Mouse (Mus musculus) CH12.LX (cell line): Measurements from ENCODE around the gene Pithd1. TPM values are rescaled to one million over a fixed set of nuclear protein-coding genes. Genes with fewer than 3 reads are reported as not detected.
A peak's percentile ranks its signal among the peaks of the same experiment; 100 is the strongest.

Experiments used
- DNase-seq: peaks from one replicate; pipeline ENCODE4 v3.0.0-alpha.2; 2013; ENCODE audit errors: extremely low read depth
- H3K27ac ChIP-seq: 2 replicates; pipeline ENCODE4 v1.5.1; 2012; ENCODE audit warnings: low read depth, mild to moderate bottlenecking, control low read depth, moderate library complexity; ENCODE audit not compliant: insufficient read depth
- H3K27me3 ChIP-seq: replicated peaks from 2 replicates; pipeline ENCODE3; 2012; ENCODE audit warnings: inconsistent platforms
- H3K36me3 ChIP-seq, 2 experiments: replicated peaks in 1 of 2; 2 replicates each; pipeline versions ENCODE3 to v1.6.1; 2012; ENCODE audit warnings: inconsistent platforms in 1 of 2, low read length in 1 of 2, mild to moderate bottlenecking in 1 of 2, mixed read lengths in 1 of 2, moderate library complexity in 1 of 2; ENCODE audit not compliant: control insufficient read depth in 1 of 2, insufficient read depth in 1 of 2
- H3K4me1 ChIP-seq, 2 experiments: 2 replicates each; pipeline ENCODE4 v1.6.1; 2012; ENCODE audit warnings: inconsistent platforms in 1 of 2, moderate library complexity in 1 of 2; ENCODE audit not compliant: insufficient read depth in 2 of 2, control insufficient read depth in 1 of 2
- H3K4me2 ChIP-seq: 2 replicates; pipeline ENCODE4 v1.6.1; 2012; ENCODE audit warnings: low read depth, mild to moderate bottlenecking, control low read depth; ENCODE audit not compliant: poor library complexity, insufficient read depth, severe bottlenecking
- H3K4me3 ChIP-seq, 3 experiments: fragments of 150-350 bp in 1 of 3; sonication (generic) in 1 of 3; replicated peaks in 1 of 3; 2 replicates each; pipeline versions ENCODE3 to v1.5.1; 2011 to 2012; ENCODE audit warnings: low read depth in 2 of 3, low read length in 2 of 3, mild to moderate bottlenecking in 2 of 3, moderate library complexity in 2 of 3, control low read depth in 1 of 3, improper control_type of control experiment in 1 of 3, inconsistent platforms in 1 of 3, mixed read lengths in 1 of 3; ENCODE audit not compliant: poor library complexity in 1 of 3
- H3K79me2 ChIP-seq: replicated peaks from 2 replicates; pipeline ENCODE4 v1.6.1; 2012; ENCODE audit warnings: mild to moderate bottlenecking, moderate library complexity; ENCODE audit not compliant: control insufficient read depth, poor library complexity, insufficient read depth, severe bottlenecking; ENCODE audit errors: extremely low read depth
- H3K9ac ChIP-seq: 2 replicates; pipeline ENCODE4 v1.6.1; 2012; ENCODE audit warnings: low read depth, mild to moderate bottlenecking, control low read depth, moderate library complexity; ENCODE audit not compliant: insufficient read depth
- H3K9me3 ChIP-seq: replicated peaks from 2 replicates; pipeline ENCODE3; 2012; ENCODE audit warnings: low read length, inconsistent platforms, mixed read lengths
- CHD1 ChIP-seq: IDR thresholded peaks from 2 replicates; pipeline ENCODE4 v1.6.1; 2012; ENCODE audit warnings: low read depth, low read length, improper control_type of control experiment, inconsistent platforms
- CHD2 ChIP-seq: IDR thresholded peaks from 2 replicates; pipeline ENCODE4 v1.6.1; 2011; ENCODE audit warnings: low read length, improper control_type of control experiment
- CTCF ChIP-seq, 2 experiments: IDR thresholded peaks in 1 of 2; conservative IDR thresholded peaks in 1 of 2; 2 replicates each; pipeline ENCODE4 v1.5.1; 2011 to 2012; ENCODE audit warnings: low read depth in 2 of 2, low read length in 2 of 2, improper control_type of control experiment in 1 of 2, inconsistent platforms in 1 of 2, mild to moderate bottlenecking in 1 of 2, moderate library complexity in 1 of 2
- E2F4 ChIP-seq: IDR thresholded peaks from 2 replicates; pipeline ENCODE4 v1.6.1; 2011; ENCODE audit warnings: low read depth, low read length, improper control_type of control experiment; ENCODE audit not compliant: insufficient replicate concordance
- ELF1 ChIP-seq: IDR thresholded peaks from 2 replicates; pipeline ENCODE4 v1.6.1; 2014; ENCODE audit warnings: low read depth, mild to moderate bottlenecking, inconsistent platforms, low read length, improper control_type of control experiment
- EP300 ChIP-seq: IDR thresholded peaks from 2 replicates; pipeline ENCODE4 v1.6.1; 2011; ENCODE audit warnings: low read length, improper control_type of control experiment
- GABPA ChIP-seq: IDR thresholded peaks from 2 replicates; pipeline ENCODE4 v1.6.1; 2012; ENCODE audit warnings: low read depth, low read length, improper control_type of control experiment, inconsistent platforms; ENCODE audit not compliant: insufficient replicate concordance
- HCFC1 ChIP-seq: IDR thresholded peaks from 2 replicates; pipeline ENCODE4 v1.6.1; 2012; ENCODE audit warnings: low read depth, mild to moderate bottlenecking, inconsistent platforms, low read length, improper control_type of control experiment
- IRF4 ChIP-seq: IDR thresholded peaks from 2 replicates; pipeline ENCODE4 v1.6.1; 2014; ENCODE audit warnings: low read depth, mild to moderate bottlenecking, inconsistent platforms, low read length, improper control_type of control experiment
- JUN ChIP-seq: IDR thresholded peaks from 2 replicates; pipeline ENCODE4 v1.6.1; 2011; ENCODE audit warnings: low read depth, mild to moderate bottlenecking, low read length, improper control_type of control experiment, moderate library complexity; ENCODE audit not compliant: insufficient read depth
- JUND ChIP-seq: conservative IDR thresholded peaks from 2 replicates; pipeline ENCODE4 v1.6.1; 2011; ENCODE audit warnings: low read depth, low read length, improper control_type of control experiment
- KAT2A ChIP-seq: IDR thresholded peaks from 2 replicates; pipeline ENCODE4 v1.6.1; 2012; ENCODE audit warnings: low read length, improper control_type of control experiment, inconsistent platforms; ENCODE audit not compliant: insufficient replicate concordance
- MAFK ChIP-seq: IDR thresholded peaks from 2 replicates; pipeline ENCODE4 v1.6.1; 2011; ENCODE audit warnings: low read length, improper control_type of control experiment; ENCODE audit not compliant: insufficient replicate concordance
- MAX ChIP-seq: IDR thresholded peaks from 2 replicates; pipeline ENCODE4 v1.6.1; 2011; ENCODE audit warnings: low read length, improper control_type of control experiment
- MAZ ChIP-seq: IDR thresholded peaks from 2 replicates; pipeline ENCODE4 v1.6.1; 2012; ENCODE audit warnings: low read depth, mild to moderate bottlenecking, inconsistent platforms, low read length, improper control_type of control experiment, moderate library complexity
- MEF2A ChIP-seq: IDR thresholded peaks from 2 replicates; pipeline ENCODE4 v1.6.1; 2014; ENCODE audit warnings: low read depth, mild to moderate bottlenecking, inconsistent platforms, low read length, improper control_type of control experiment, borderline replicate concordance
- MYC ChIP-seq: IDR thresholded peaks from 2 replicates; pipeline ENCODE4 v1.6.1; 2011; ENCODE audit warnings: low read depth, mild to moderate bottlenecking, improper control_type of control experiment, low read length
- NELFE ChIP-seq: IDR thresholded peaks from 2 replicates; pipeline ENCODE4 v1.6.1; 2011; ENCODE audit warnings: low read depth, low read length, improper control_type of control experiment
- NRF1 ChIP-seq: IDR thresholded peaks from 2 replicates; pipeline ENCODE4 v1.6.1; 2014; ENCODE audit warnings: low read depth, mild to moderate bottlenecking, inconsistent platforms, low read length, improper control_type of control experiment, moderate library complexity
- POLR2A ChIP-seq: IDR thresholded peaks from 2 replicates; pipeline ENCODE4 v1.6.1; 2011; ENCODE audit warnings: low read depth, mild to moderate bottlenecking, improper control_type of control experiment, low read length
- POLR2AphosphoS2 ChIP-seq: IDR thresholded peaks from 2 replicates; pipeline ENCODE4 v1.6.1; 2011; ENCODE audit warnings: low read depth, low read length, improper control_type of control experiment
- RAD21 ChIP-seq: IDR thresholded peaks from 2 replicates; pipeline ENCODE4 v1.6.1; 2011; ENCODE audit warnings: low read depth, mild to moderate bottlenecking, low read length, improper control_type of control experiment, moderate library complexity
- SIN3A ChIP-seq: IDR thresholded peaks from 2 replicates; pipeline ENCODE4 v1.6.1; 2012; ENCODE audit warnings: low read length, improper control_type of control experiment, inconsistent platforms
- SMC3 ChIP-seq: IDR thresholded peaks from 2 replicates; pipeline ENCODE4 v1.6.1; 2011; ENCODE audit warnings: low read depth, low read length, improper control_type of control experiment
- TBP ChIP-seq: conservative IDR thresholded peaks from 2 replicates; pipeline ENCODE4 v1.6.1; 2011; ENCODE audit warnings: low read depth, low read length, improper control_type of control experiment
- TCF12 ChIP-seq: IDR thresholded peaks from 2 replicates; pipeline ENCODE4 v1.6.1; 2014; ENCODE audit warnings: low read depth, mild to moderate bottlenecking, inconsistent platforms, low read length, improper control_type of control experiment
- USF1 ChIP-seq: IDR thresholded peaks from 2 replicates; pipeline ENCODE4 v1.6.1; 2014; ENCODE audit warnings: low read depth, mild to moderate bottlenecking, inconsistent platforms, low read length, improper control_type of control experiment
- USF2 ChIP-seq: conservative IDR thresholded peaks from 2 replicates; pipeline ENCODE4 v1.6.1; 2011; ENCODE audit warnings: low read depth, low read length, improper control_type of control experiment
- ZC3H11A ChIP-seq: IDR thresholded peaks from 2 replicates; pipeline ENCODE4 v1.6.1; 2012; ENCODE audit warnings: low read depth, mild to moderate bottlenecking, inconsistent platforms, low read length, improper control_type of control experiment
- ZKSCAN1 ChIP-seq: IDR thresholded peaks from 2 replicates; pipeline ENCODE4 v1.6.1; 2012; ENCODE audit warnings: low read depth, inconsistent platforms, low read length, improper control_type of control experiment, borderline replicate concordance
- ZMIZ1 ChIP-seq: IDR thresholded peaks from 2 replicates; pipeline ENCODE4 v1.6.1; 2012; ENCODE audit warnings: low read depth, mild to moderate bottlenecking, inconsistent platforms, low read length, improper control_type of control experiment
- ZNF384 ChIP-seq: IDR thresholded peaks from 2 replicates; pipeline ENCODE4 v1.6.1; 2012; ENCODE audit warnings: low read depth, low read length, improper control_type of control experiment, inconsistent platforms
- dilution Hi-C: fragments of 300-500 bp; cut with MboI; formaldehyde crosslinking; loops from 2 replicates; pipeline ENCODE4 v1.14.3; 2020; ENCODE audit warnings: low sequenced_read_pairs; ENCODE audit not compliant: extremely low pct_unique_long_range_greater_than_20kb, extremely low pct_ligation_motif_present
- in situ Hi-C: fragments of 300-500 bp; cut with MboI; formaldehyde crosslinking; loops from 3 replicates; pipeline ENCODE4 v1.14.3; 2019; ENCODE audit warnings: low sequenced_read_pairs, low pct_ligation_motif_present, low pct_unique_long_range_greater_than_20kb, mixed read lengths
- polyA plus RNA-seq: library from polyadenylated mRNA; unstranded; fragments of >175 nt; gene quantifications from 2 replicates; pipeline ENCODE4 v1.2.1, GENCODE M21; 2012; ENCODE audit warnings: low read depth; ENCODE audit not compliant: insufficient read length
- total RNA-seq, 2 experiments: library from RNA; depleted of rRNA; stranded (reverse); fragments of 300-350 nt in 1 of 2; fragments of >200 nt in 1 of 2; gene quantifications; 2 replicates each; pipeline ENCODE4 v1.2.3; 2012 to 2014

The Pithd1 gene
- total and polyA plus RNA-seq, 3 experiments, result 53.2 to 87.5 (median 53.2) TPM

GRCm38 (mm10) chr4:135954241-135954640, 32.8 kb downstream of the Pithd1 start:
- Histone ChIP-seq H3K27me3 (no peaks in the 10 kb centered on the region), H3K27ac (no peak overlapping the region), H3K4me1 (0 out of 4 replicates have a peak, but pooled peaks cover 0 to 7% of the 10 kb centered on the region in 2 experiments), H3K79me2 (no peaks in the 10 kb centered on the region), H3K36me3 (peaks cover 46 to 74% of the 10 kb centered on the region in 2 experiments), H3K4me3 (no peak overlapping the region), H3K4me2 (no peak overlapping the region), H3K9ac (no peak overlapping the region), H3K9me3 (peaks cover 11% of the 10 kb centered on the region)
- in situ Hi-C loops (no loop called here), dilution Hi-C loops (no loop called here)
- TF ChIP-seq POLR2AphosphoS2 (no peak), MAFK (no peak), NRF1 (no peak), MEF2A (no peak), USF1 (no peak), ZMIZ1 (no peak), CHD1 (no peak), ZNF384 (no peak), JUN (no peak), CTCF (conservative IDR thresholded peaks at IDR 0.05 in 1 of 2, IDR thresholded peaks at IDR 0.05 in 1 of 2; ENCODE audit: low read depth in 2 of 2, low read length in 2 of 2) (peak; percentile 45 to 63), RAD21 (peak; percentile 46), POLR2A (no peak), SIN3A (no peak), MAZ (no peak), GABPA (no peak), MYC (no peak), KAT2A (no peak), SMC3 (peak; percentile 42), ELF1 (no peak), JUND (no peak), E2F4 (no peak), TCF12 (no peak), ZC3H11A (no peak), TBP (no peak)
- no peak for DNase-seq

- H3K4me3 ChIP-seq, result no peak overlapping the region
- no peak overlapping the region for H3K9ac ChIP-seq
- DNase-seq, result no peak
- H3K9me3 ChIP-seq, result peaks cover 11% of the 10 kb centered on the region
- no peaks in the 10 kb centered on the region for H3K79me2 ChIP-seq
- in situ Hi-C loops (no loop called here), dilution Hi-C loops (no loop called here)
- H3K4me2 ChIP-seq, result no peak overlapping the region
- no peaks in the 10 kb centered on the region for H3K27me3 ChIP-seq
- peaks cover 36 to 70% of the 10 kb centered on the region in 2 experiments for H3K36me3 ChIP-seq
- no peak overlapping the region for H3K27ac ChIP-seq
- TF ChIP-seq JUN, result no peak
- no peak for TF ChIP-seq IRF4
- TF ChIP-seq POLR2A, result no peak
- no peak for TF ChIP-seq NRF1
- TF ChIP-seq MAX, result no peak
- TF ChIP-seq SIN3A, result no peak
- no peak for TF ChIP-seq NELFE
- no peak for TF ChIP-seq TCF12
- TF ChIP-seq CTCF (conservative IDR thresholded peaks at IDR 0.05 in 1 of 2, IDR thresholded peaks at IDR 0.05 in 1 of 2; ENCODE audit: low read depth in 2 of 2, low read length in 2 of 2), result no peak
- no peak for TF ChIP-seq HCFC1
- no peak for TF ChIP-seq CHD1
- no peak for TF ChIP-seq POLR2AphosphoS2
- TF ChIP-seq USF2, result no peak
- TF ChIP-seq EP300, result no peak
- TF ChIP-seq CHD2, result no peak
- no peak for TF ChIP-seq ELF1
- TF ChIP-seq MAZ, result no peak
- TF ChIP-seq ZKSCAN1, result no peak
- TF ChIP-seq ZMIZ1, result no peak
- H3K4me1 ChIP-seq, result peaks cover 0 to 10% of the 10 kb centered on the region in 2 experiments; a peak in 2 of 4 replicates
These were observed 33.9 kb downstream of the Pithd1 start for GRCm38 (mm10) chr4:135953179-135953578.
